Mouse (Mus musculus): Measurements from ENCODE around the gene Vps26c. TPM values are rescaled to one million over a fixed set of nuclear protein-coding genes. Genes with fewer than 3 reads are reported as not detected.

Gene Vps26c
- polyA plus RNA-seq, 1 experiment from 2014 or later: 42.3 TPM

DNA sequence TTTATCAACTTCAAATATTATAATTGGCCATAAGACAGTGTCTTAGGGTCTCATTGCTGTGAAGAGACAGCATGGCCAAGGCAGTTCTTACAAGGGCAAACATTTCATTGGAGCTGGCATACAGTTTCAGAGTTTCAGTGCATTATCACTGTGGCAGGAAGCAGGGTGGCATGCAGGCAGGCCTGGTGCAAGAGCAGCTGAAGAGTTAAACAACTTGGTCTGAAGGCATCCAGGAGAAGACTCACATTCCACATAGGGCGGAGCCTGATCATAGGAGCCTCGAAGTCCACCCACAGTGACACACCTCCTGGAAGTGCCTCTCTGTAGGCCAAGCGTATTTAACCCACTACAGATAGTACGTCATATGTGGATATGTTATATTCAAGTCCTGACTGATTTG is 60.7 kb downstream of the Vps26c start:
- no peak for TF ChIP-seq CTCF (IDR thresholded peaks at IDR 0.05; ENCODE audit: low read depth)
- no peaks in the 10 kb centered on the region for H3K9me3 ChIP-seq (replicated peaks; ENCODE audit: low read length)
- no peak overlapping the region for H3K27ac ChIP-seq
- ATAC-seq (replicated peaks; ENCODE audit: low FRiP score, low read depth): no peak
- DNase-seq (ENCODE audit: low spot score): no peak
- no peak overlapping the region for H3K4me2 ChIP-seq (ENCODE audit: low read length)
- no peaks in the 10 kb centered on the region for H3K4me1 ChIP-seq (replicated peaks; ENCODE audit: insufficient read depth, low read length)
- no peak overlapping the region for H3K9ac ChIP-seq (ENCODE audit: low read depth, low read length)
- H3K36me3 ChIP-seq (ENCODE audit: insufficient read depth, low read length): peaks cover 86% of the 10 kb centered on the region
- no peaks in the 10 kb centered on the region for H3K27me3 ChIP-seq (ENCODE audit: insufficient read depth, low read length)
- 81% methylated on average over 4 of the region's 4 CpGs for WGBS
- H3K4me3 ChIP-seq (replicated peaks; ENCODE audit: low read depth, low read length): no peak overlapping the region

DNA sequence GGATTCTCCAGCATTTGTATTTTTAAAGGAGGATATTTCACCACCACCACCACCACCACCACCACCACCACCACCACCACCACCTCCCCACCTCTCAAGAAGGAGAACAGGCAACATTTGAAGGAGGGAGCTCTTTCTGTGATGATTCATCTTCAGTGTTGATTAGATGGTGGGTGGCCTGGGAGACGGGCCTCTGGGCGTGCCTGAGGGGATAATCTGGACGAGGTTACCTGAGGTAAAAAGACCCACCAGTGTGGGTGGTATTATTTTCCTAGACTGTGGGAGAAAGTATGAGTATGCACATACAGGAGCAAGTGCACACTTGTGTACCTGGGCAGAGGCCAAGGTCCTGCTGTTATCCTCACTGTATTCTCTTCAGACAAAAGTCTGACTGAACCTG is 62.6 kb downstream of the Vps26c start:
- Histone ChIP-seq H3K4me1 (replicated peaks; ENCODE audit: insufficient read depth, low read length) (no peaks in the 10 kb centered on the region), H3K27me3 (ENCODE audit: insufficient read depth, low read length) (no peaks in the 10 kb centered on the region), H3K9me3 (replicated peaks; ENCODE audit: low read length) (no peaks in the 10 kb centered on the region), H3K9ac (ENCODE audit: low read depth, low read length) (no peak overlapping the region), H3K36me3 (ENCODE audit: insufficient read depth, low read length) (peaks cover 86% of the 10 kb centered on the region), H3K4me2 (ENCODE audit: low read length) (no peak overlapping the region), H3K27ac (no peak overlapping the region), H3K4me3 (replicated peaks; ENCODE audit: low read depth, low read length) (no peak overlapping the region)
- no peak for DNase-seq (ENCODE audit: low spot score)
- ATAC-seq (replicated peaks; ENCODE audit: low FRiP score, low read depth): no peak
- 92% methylated on average over 3 of the region's 3 CpGs for WGBS
- no peak for TF ChIP-seq CTCF (IDR thresholded peaks at IDR 0.05; ENCODE audit: low read depth)

DNA sequence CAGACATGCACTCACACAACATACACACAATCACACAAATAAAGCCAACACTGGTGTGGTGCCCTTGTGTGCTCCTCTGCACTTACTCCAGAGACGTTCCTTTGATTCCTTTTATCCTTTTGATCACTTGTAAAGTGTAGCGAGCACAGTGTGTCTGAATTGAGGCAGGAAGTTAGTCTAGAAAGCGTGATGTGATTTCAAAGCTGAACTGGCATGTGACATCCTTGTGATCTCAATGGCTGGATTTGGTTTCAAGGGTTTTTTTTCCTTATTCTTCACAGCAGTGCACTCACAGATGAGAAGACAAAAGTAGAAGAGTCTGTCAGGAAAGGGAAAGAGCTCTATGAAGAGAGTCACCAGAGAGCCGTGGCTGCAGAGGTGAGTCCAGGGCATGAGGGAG is 72.5 kb downstream of the Vps26c start:
- 63% methylated on average over 4 of the region's 4 CpGs for WGBS
- Histone ChIP-seq H3K27me3 (ENCODE audit: insufficient read depth, low read length) (no peaks in the 10 kb centered on the region), H3K4me2 (ENCODE audit: low read length) (no peak overlapping the region), H3K9ac (ENCODE audit: low read depth, low read length) (no peak overlapping the region), H3K27ac (no peak overlapping the region; the same call in 1 of the 2 replicates), H3K36me3 (ENCODE audit: insufficient read depth, low read length) (peaks cover 70% of the 10 kb centered on the region), H3K4me1 (replicated peaks; ENCODE audit: insufficient read depth, low read length) (peaks cover 10% of the 10 kb centered on the region), H3K9me3 (replicated peaks; ENCODE audit: low read length) (no peaks in the 10 kb centered on the region), H3K4me3 (replicated peaks; ENCODE audit: low read depth, low read length) (no peak overlapping the region)
- ATAC-seq (replicated peaks; ENCODE audit: low FRiP score, low read depth): no peak
- no peak for DNase-seq (ENCODE audit: low spot score)
- TF ChIP-seq CTCF (IDR thresholded peaks at IDR 0.05; ENCODE audit: low read depth): no peak

- Histone ChIP-seq H3K36me3 (ENCODE audit: insufficient read depth, low read length) (peaks cover 68% of the 10 kb centered on the region), H3K4me1 (replicated peaks; ENCODE audit: insufficient read depth, low read length) (peaks cover 10% of the 10 kb centered on the region), H3K9ac (ENCODE audit: low read depth, low read length) (no peak overlapping the region), H3K4me2 (ENCODE audit: low read length) (no peak overlapping the region), H3K27me3 (ENCODE audit: insufficient read depth, low read length) (no peaks in the 10 kb centered on the region), H3K27ac (peak overlapping the region; percentile 62), H3K4me3 (replicated peaks; ENCODE audit: low read depth, low read length) (no peak overlapping the region), H3K9me3 (replicated peaks; ENCODE audit: low read length) (no peaks in the 10 kb centered on the region)
- WGBS: 39% methylated on average over 4 of the region's 4 CpGs
- peak; percentile 61 for DNase-seq (ENCODE audit: low spot score)
- TF ChIP-seq CTCF (IDR thresholded peaks at IDR 0.05; ENCODE audit: low read depth): no peak
- ATAC-seq (replicated peaks; ENCODE audit: low FRiP score, low read depth): no peak; the same call in 1 of the 2 replicates
These were observed 73.9 kb downstream of the Vps26c start for GRCm38 (mm10) chr16:94452768-94453167.

- 67% methylated on average over 11 of the region's 11 CpGs for WGBS
- H3K27me3 ChIP-seq (ENCODE audit: insufficient read depth, low read length): no peaks in the 10 kb centered on the region
- H3K27ac ChIP-seq: peak overlapping the region; percentile 62
- ATAC-seq (replicated peaks; ENCODE audit: low FRiP score, low read depth) (0 out of 2 replicates have a peak, but pooled peaks have one; percentile 44), DNase-seq (ENCODE audit: low spot score) (peak; percentile 27)
- H3K36me3 ChIP-seq (ENCODE audit: insufficient read depth, low read length): peaks cover 66% of the 10 kb centered on the region
- H3K4me3 ChIP-seq (replicated peaks; ENCODE audit: low read depth, low read length): no peak overlapping the region
- no peak for TF ChIP-seq CTCF (IDR thresholded peaks at IDR 0.05; ENCODE audit: low read depth)
- peaks cover 10% of the 10 kb centered on the region for H3K4me1 ChIP-seq (replicated peaks; ENCODE audit: insufficient read depth, low read length)
- H3K9ac ChIP-seq (ENCODE audit: low read depth, low read length): 0 out of 2 replicates have a peak overlapping the region, but pooled peaks have one; percentile 13
- no peak overlapping the region for H3K4me2 ChIP-seq (ENCODE audit: low read length)
- no peaks in the 10 kb centered on the region for H3K9me3 ChIP-seq (replicated peaks; ENCODE audit: low read length)
These were observed 74.8 kb downstream of the Vps26c start for GRCm38 (mm10) chr16:94451545-94452488.

DNA sequence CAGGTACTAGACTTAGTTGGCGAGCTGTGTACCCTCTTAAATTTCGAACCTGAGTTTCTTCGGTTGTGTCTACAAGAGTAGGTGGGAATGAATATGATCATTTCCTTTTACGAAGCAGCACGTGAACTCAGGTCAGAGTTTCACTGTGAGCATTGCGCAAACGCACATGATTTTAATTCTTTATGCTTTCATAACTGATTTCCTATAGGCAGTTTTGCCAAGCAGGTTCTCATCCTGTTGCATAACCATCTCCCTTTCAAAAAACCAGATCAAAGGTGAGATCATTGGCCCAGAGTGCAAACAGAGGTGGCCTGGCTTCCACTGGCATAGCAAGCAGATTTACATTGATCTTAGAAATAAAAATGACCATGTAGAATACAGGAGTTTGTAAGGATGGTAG is 77.0 kb downstream of the Vps26c start:
- H3K4me2 ChIP-seq (ENCODE audit: low read length): no peak overlapping the region
- no peak for DNase-seq (ENCODE audit: low spot score)
- H3K9me3 ChIP-seq (replicated peaks; ENCODE audit: low read length): no peaks in the 10 kb centered on the region
- no peak overlapping the region for H3K9ac ChIP-seq (ENCODE audit: low read depth, low read length)
- no peak overlapping the region for H3K27ac ChIP-seq
- H3K4me3 ChIP-seq (replicated peaks; ENCODE audit: low read depth, low read length): no peak overlapping the region
- peaks cover 54% of the 10 kb centered on the region for H3K36me3 ChIP-seq (ENCODE audit: insufficient read depth, low read length)
- no peak for ATAC-seq (replicated peaks; ENCODE audit: low FRiP score, low read depth)
- WGBS: 91% methylated on average over 7 of the region's 7 CpGs
- H3K27me3 ChIP-seq (ENCODE audit: insufficient read depth, low read length): no peaks in the 10 kb centered on the region
- peaks cover 10% of the 10 kb centered on the region for H3K4me1 ChIP-seq (replicated peaks; ENCODE audit: insufficient read depth, low read length)
- no peak for TF ChIP-seq CTCF (IDR thresholded peaks at IDR 0.05; ENCODE audit: low read depth)
